Mouse (Mus musculus): ENCODE results near the gene Catsper1. TPM values are rescaled to one million over a fixed set of nuclear protein-coding genes. Genes with fewer than 3 reads are reported as not detected.
A peak's percentile ranks its signal among the peaks of the same experiment; 100 is the strongest.

Gene Catsper1
- polyA plus RNA-seq, 1 experiment from 2014 or later = not detected

GRCm38 (mm10) chr19:5366175-5367052 lies 30.9 kb downstream of the Catsper1 start, which contains the start of gene Eif1ad:
TSS of gene Eif1ad (plus strand) at chr19:5366741.
- H3K27ac ChIP-seq (ENCODE audit: low read depth, low read length) = peak within 1 kb of the TSS; percentile 91
- under 1% methylated on average over 87 of the region's 92 CpGs for WGBS
- H3K4me2 ChIP-seq (ENCODE audit: low read depth, low read length) = peak within 1 kb of the TSS; percentile 71
- H3K36me3 ChIP-seq (ENCODE audit: control insufficient read depth, insufficient read depth, low read length) = peaks cover 16% of the 10 kb centered on the region
- H3K9me3 ChIP-seq (ENCODE audit: control insufficient read depth, low read length) = no peaks in the 10 kb centered on the region
- ATAC-seq (ENCODE audit: low read depth) = peak; percentile 97
- H3K4me1 ChIP-seq (ENCODE audit: control insufficient read depth, insufficient read depth, low read length) = peaks cover 15% of the 10 kb centered on the region
- peak within 1 kb of the TSS; percentile 94 for H3K4me3 ChIP-seq (ENCODE audit: low read depth, low read length)
- peak within 1 kb of the TSS; percentile 76 for H3K9ac ChIP-seq (replicated peaks; ENCODE audit: low read depth, low read length)
- H3K27me3 ChIP-seq (ENCODE audit: control insufficient read depth, insufficient read depth, low read length) = no peaks in the 10 kb centered on the region

DNA sequence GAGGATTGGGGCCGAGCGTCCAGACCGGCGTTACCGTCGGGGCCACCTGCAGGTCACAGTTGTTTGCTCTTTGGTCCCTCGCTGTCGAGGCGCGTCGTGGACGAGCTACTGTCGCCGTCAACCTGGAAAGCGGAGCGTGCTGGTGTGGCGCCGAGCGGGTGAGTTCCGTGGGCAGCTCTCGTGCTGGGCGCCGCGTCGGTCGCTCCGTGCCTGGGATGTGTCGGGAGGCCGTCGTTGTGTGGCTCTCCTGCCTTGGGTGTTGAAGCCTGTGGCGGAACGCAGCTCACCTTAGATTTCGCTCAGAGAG lies 31.5 kb downstream of the Catsper1 start, which contains the start of gene Banf1:
Banf1 (minus strand) TSS at position 116 of the 307 bp plus-strand sequence.
- H3K4me2 ChIP-seq (ENCODE audit: low read depth, low read length) = peak within 1 kb of the TSS; percentile 71
- peak within 1 kb of the TSS; percentile 76 for H3K9ac ChIP-seq (replicated peaks; ENCODE audit: low read depth, low read length)
- H3K9me3 ChIP-seq (ENCODE audit: control insufficient read depth, low read length) = no peaks in the 10 kb centered on the region
- peaks cover 15% of the 10 kb centered on the region for H3K4me1 ChIP-seq (ENCODE audit: control insufficient read depth, insufficient read depth, low read length)
- peaks cover 16% of the 10 kb centered on the region for H3K36me3 ChIP-seq (ENCODE audit: control insufficient read depth, insufficient read depth, low read length)
- H3K4me3 ChIP-seq (ENCODE audit: low read depth, low read length) = peak within 1 kb of the TSS; percentile 94
- 1% methylated on average over 33 of the region's 33 CpGs for WGBS
- no peak; the same call in 1 of the 2 replicates for ATAC-seq (ENCODE audit: low read depth)
- peak within 1 kb of the TSS; percentile 91 for H3K27ac ChIP-seq (ENCODE audit: low read depth, low read length)
- no peaks in the 10 kb centered on the region for H3K27me3 ChIP-seq (ENCODE audit: control insufficient read depth, insufficient read depth, low read length)

- Histone ChIP-seq H3K4me1 (ENCODE audit: control insufficient read depth, insufficient read depth, low read length) (peaks cover 15% of the 10 kb centered on the region), H3K27ac (ENCODE audit: low read depth, low read length) (peak overlapping the region; percentile 91)
- 11% methylated on average over 11 of the region's 11 CpGs for whole genome bisulfite sequencing
Observed at GRCm38 (mm10) chr19:5367455-5367854, 31.9 kb downstream of the Catsper1 start.

DNA sequence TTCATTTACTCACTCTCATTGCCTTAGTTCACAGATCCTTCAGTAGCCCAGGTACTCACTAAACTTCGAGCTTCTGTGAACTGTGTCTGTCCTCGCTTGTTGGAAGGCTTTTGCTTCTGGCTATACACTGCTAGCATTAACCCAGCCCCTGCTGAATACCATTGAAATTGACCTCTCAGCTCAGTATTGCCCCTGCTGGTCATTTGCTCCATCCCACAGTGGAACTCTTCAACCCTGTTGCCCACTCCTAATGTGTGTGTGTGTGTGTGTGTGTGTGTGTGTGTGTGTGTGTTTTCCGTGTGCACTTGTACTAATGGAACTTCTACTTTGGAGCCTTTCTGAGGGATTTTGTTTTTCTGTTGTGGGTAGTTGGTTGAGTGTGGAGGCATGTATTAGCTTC lies 35.4 kb downstream of the Catsper1 start:
- no peak overlapping the region for H3K27ac ChIP-seq (ENCODE audit: low read depth, low read length)
- peaks cover 26% of the 10 kb centered on the region for H3K36me3 ChIP-seq (ENCODE audit: control insufficient read depth, insufficient read depth, low read length)
- no peak for ATAC-seq (ENCODE audit: low read depth)
- H3K4me2 ChIP-seq (ENCODE audit: low read depth, low read length) = no peak overlapping the region
- H3K4me1 ChIP-seq (ENCODE audit: control insufficient read depth, insufficient read depth, low read length) = peaks cover 8% of the 10 kb centered on the region
- no peaks in the 10 kb centered on the region for H3K9me3 ChIP-seq (ENCODE audit: control insufficient read depth, low read length)
- no peak overlapping the region for H3K9ac ChIP-seq (replicated peaks; ENCODE audit: low read depth, low read length)
- no peak overlapping the region for H3K4me3 ChIP-seq (ENCODE audit: low read depth, low read length)
- WGBS = 91% methylated on average over 3 of the region's 3 CpGs
- H3K27me3 ChIP-seq (ENCODE audit: control insufficient read depth, insufficient read depth, low read length) = no peaks in the 10 kb centered on the region

More at GRCm38 (mm10) chr19:5367455-5367854, 31.9 kb downstream of the Catsper1 start:
- Histone ChIP-seq H3K9ac (replicated peaks; ENCODE audit: low read depth, low read length) (peak overlapping the region; percentile 76), H3K27me3 (ENCODE audit: control insufficient read depth, insufficient read depth, low read length) (no peaks in the 10 kb centered on the region), H3K4me2 (ENCODE audit: low read depth, low read length) (peak overlapping the region; percentile 71), H3K4me3 (ENCODE audit: low read depth, low read length) (peak overlapping the region; percentile 94), H3K9me3 (ENCODE audit: control insufficient read depth, low read length) (no peaks in the 10 kb centered on the region), H3K36me3 (ENCODE audit: control insufficient read depth, insufficient read depth, low read length) (peaks cover 19% of the 10 kb centered on the region)
- ATAC-seq (ENCODE audit: low read depth) = no peak

DNA sequence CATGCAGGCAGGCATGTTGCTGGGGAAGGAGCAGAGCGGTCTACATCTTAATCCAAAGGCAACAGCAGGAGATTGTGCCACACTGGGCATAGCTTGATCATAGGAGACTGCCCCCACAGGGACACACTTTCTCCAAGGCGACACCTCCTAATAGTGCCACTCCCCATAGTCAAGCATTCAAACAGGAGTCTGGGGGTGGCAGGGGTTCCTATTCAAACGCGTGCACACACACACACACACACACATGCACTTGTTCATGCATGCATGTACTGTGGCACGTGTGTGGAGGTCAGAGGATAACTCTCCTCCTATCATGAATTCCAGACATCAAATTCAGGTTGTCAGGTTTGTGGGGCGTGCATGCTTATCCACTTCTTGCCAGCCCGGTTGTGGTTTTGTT lies 37.2 kb downstream of the Catsper1 start:
- no peak overlapping the region for H3K4me3 ChIP-seq (ENCODE audit: low read depth, low read length)
- WGBS = 96% methylated on average over 7 of the region's 7 CpGs
- peaks cover 5% of the 10 kb centered on the region for H3K4me1 ChIP-seq (ENCODE audit: control insufficient read depth, insufficient read depth, low read length)
- H3K36me3 ChIP-seq (ENCODE audit: control insufficient read depth, insufficient read depth, low read length) = peaks cover 26% of the 10 kb centered on the region
- H3K27me3 ChIP-seq (ENCODE audit: control insufficient read depth, insufficient read depth, low read length) = no peaks in the 10 kb centered on the region
- no peaks in the 10 kb centered on the region for H3K9me3 ChIP-seq (ENCODE audit: control insufficient read depth, low read length)
- H3K4me2 ChIP-seq (ENCODE audit: low read depth, low read length) = no peak overlapping the region
- no peak overlapping the region for H3K9ac ChIP-seq (replicated peaks; ENCODE audit: low read depth, low read length)
- H3K27ac ChIP-seq (ENCODE audit: low read depth, low read length) = no peak overlapping the region
- ATAC-seq (ENCODE audit: low read depth) = no peak

DNA sequence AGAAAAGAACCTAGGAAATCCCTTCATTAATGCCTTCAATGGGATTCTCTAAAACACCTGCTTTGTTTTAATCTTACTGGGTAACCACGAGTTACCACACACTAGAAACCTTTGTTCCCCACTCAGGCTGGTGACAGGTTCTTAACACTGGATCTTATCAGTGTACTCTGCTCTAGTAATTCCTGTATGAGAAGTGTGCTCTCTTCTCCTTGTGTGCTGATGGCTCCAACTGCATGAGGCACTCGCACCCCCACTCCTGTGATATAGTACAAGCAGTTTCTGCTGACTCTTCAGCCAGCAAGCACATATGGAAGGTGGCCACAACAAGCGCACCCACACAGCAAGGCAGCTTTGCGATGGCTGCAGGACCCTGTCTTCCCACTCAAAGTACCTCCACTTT lies 38.6 kb downstream of the Catsper1 start:
- H3K4me2 ChIP-seq (ENCODE audit: low read depth, low read length) = no peak overlapping the region
- peaks cover 35% of the 10 kb centered on the region for H3K36me3 ChIP-seq (ENCODE audit: control insufficient read depth, insufficient read depth, low read length)
- no peak for ATAC-seq (ENCODE audit: low read depth)
- H3K4me1 ChIP-seq (ENCODE audit: control insufficient read depth, insufficient read depth, low read length) = no peaks in the 10 kb centered on the region
- no peak overlapping the region for H3K4me3 ChIP-seq (ENCODE audit: low read depth, low read length)
- H3K9ac ChIP-seq (replicated peaks; ENCODE audit: low read depth, low read length) = no peak overlapping the region
- WGBS = 84% methylated on average over 4 of the region's 4 CpGs
- H3K27ac ChIP-seq (ENCODE audit: low read depth, low read length) = no peak overlapping the region
- no peaks in the 10 kb centered on the region for H3K9me3 ChIP-seq (ENCODE audit: control insufficient read depth, low read length)
- no peaks in the 10 kb centered on the region for H3K27me3 ChIP-seq (ENCODE audit: control insufficient read depth, insufficient read depth, low read length)

DNA sequence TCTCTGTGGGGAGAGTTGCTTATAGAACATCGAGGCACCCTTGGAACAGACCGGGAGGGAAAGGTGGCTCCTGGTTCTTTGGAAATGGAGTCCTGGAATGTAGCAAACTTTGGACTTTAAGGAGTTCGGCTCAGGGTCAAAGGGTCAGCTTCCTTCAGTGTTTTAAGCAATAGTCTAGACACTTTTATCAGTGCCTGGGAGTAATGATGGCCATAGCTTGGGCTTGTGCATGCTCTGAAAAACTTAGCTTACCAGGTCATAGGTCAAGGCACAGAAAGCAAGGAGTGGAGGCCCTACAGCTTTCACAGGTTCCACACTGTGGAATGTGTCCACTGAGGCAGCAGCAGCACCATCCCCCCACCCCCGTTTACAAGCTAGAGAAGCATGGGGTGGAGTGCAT lies 39.2 kb downstream of the Catsper1 start:
- Histone ChIP-seq H3K36me3 (ENCODE audit: control insufficient read depth, insufficient read depth, low read length) (peaks cover 37% of the 10 kb centered on the region), H3K9me3 (ENCODE audit: control insufficient read depth, low read length) (no peaks in the 10 kb centered on the region), H3K27me3 (ENCODE audit: control insufficient read depth, insufficient read depth, low read length) (no peaks in the 10 kb centered on the region), H3K4me3 (ENCODE audit: low read depth, low read length) (no peak overlapping the region), H3K27ac (ENCODE audit: low read depth, low read length) (no peak overlapping the region), H3K4me1 (ENCODE audit: control insufficient read depth, insufficient read depth, low read length) (no peaks in the 10 kb centered on the region), H3K9ac (replicated peaks; ENCODE audit: low read depth, low read length) (no peak overlapping the region), H3K4me2 (ENCODE audit: low read depth, low read length) (no peak overlapping the region)
- ATAC-seq (ENCODE audit: low read depth) = no peak
- 88% methylated on average over 4 of the region's 4 CpGs for WGBS

- Histone ChIP-seq H3K9me3 (ENCODE audit: control insufficient read depth, low read length) (no peaks in the 10 kb centered on the region), H3K9ac (replicated peaks; ENCODE audit: low read depth, low read length) (no peak overlapping the region), H3K27ac (ENCODE audit: low read depth, low read length) (no peak overlapping the region), H3K36me3 (ENCODE audit: control insufficient read depth, insufficient read depth, low read length) (peaks cover 51% of the 10 kb centered on the region), H3K27me3 (ENCODE audit: control insufficient read depth, insufficient read depth, low read length) (no peaks in the 10 kb centered on the region), H3K4me3 (ENCODE audit: low read depth, low read length) (no peak overlapping the region), H3K4me2 (ENCODE audit: low read depth, low read length) (no peak overlapping the region), H3K4me1 (ENCODE audit: control insufficient read depth, insufficient read depth, low read length) (no peaks in the 10 kb centered on the region)
- no peak for ATAC-seq (ENCODE audit: low read depth)
- WGBS = 95% methylated on average over 1 of the region's 1 CpGs
Observed at GRCm38 (mm10) chr19:5377446-5377845, 41.9 kb downstream of the Catsper1 start.

GRCm38 (mm10) chr19:5383326-5383725 lies 47.8 kb downstream of the Catsper1 start:
- H3K4me2 ChIP-seq (ENCODE audit: low read depth, low read length) = no peak overlapping the region
- peaks cover 3% of the 10 kb centered on the region; the same call in 1 of the 2 replicates for H3K27me3 ChIP-seq (ENCODE audit: control insufficient read depth, insufficient read depth, low read length)
- H3K4me3 ChIP-seq (ENCODE audit: low read depth, low read length) = no peak overlapping the region
- no peak overlapping the region for H3K27ac ChIP-seq (ENCODE audit: low read depth, low read length)
- H3K36me3 ChIP-seq (ENCODE audit: control insufficient read depth, insufficient read depth, low read length) = peaks cover 66% of the 10 kb centered on the region
- H3K4me1 ChIP-seq (ENCODE audit: control insufficient read depth, insufficient read depth, low read length) = peaks cover 12% of the 10 kb centered on the region
- H3K9ac ChIP-seq (replicated peaks; ENCODE audit: low read depth, low read length) = no peak overlapping the region
- no peak for ATAC-seq (ENCODE audit: low read depth)
- no peaks in the 10 kb centered on the region for H3K9me3 ChIP-seq (ENCODE audit: control insufficient read depth, low read length)
- 92% methylated on average over 12 of the region's 12 CpGs for WGBS

Data from neural tube, embryonic 14.5 days (tissue).